Mouse (Mus musculus): ENCODE results near the gene Zfp362. TPM values are rescaled to one million over a fixed set of nuclear protein-coding genes. Genes with fewer than 3 reads are reported as not detected.
A peak's percentile ranks its signal among the peaks of the same experiment; 100 is the strongest.

Gene Zfp362
- total and polyA plus RNA-seq, 2 experiments: 0.83 to 5.7 TPM

DNA sequence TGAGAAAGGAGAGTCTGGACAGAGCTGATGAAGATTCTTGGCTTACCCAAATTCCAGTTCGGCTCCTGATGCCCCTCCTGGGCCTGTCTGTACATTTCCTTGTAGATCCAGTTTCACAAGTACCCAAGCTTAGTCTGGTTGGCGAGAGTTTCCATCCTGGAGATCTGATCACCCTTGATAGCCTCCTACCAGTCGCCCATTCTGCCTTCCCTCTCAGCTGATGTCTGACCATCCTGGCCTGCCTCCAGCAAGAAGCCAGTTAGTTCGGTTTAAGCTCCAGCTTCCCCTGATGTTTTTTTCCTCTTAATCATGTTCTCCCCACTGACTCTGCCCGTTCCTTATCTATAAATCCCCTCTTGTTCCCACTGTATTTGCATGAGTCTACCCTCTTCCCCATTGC, 32.4 kb upstream of the Zfp362 start:
- Histone ChIP-seq H3K79me2 (ENCODE audit: control insufficient read depth, insufficient read depth, low read length) (no peaks in the 10 kb centered on the region), H3K9ac (ENCODE audit: low read depth, low read length) (no peak overlapping the region), H3K36me3 (ENCODE audit: control insufficient read depth, insufficient read depth, low read length) (no peaks in the 10 kb centered on the region), H3K4me1 (ENCODE audit: control insufficient read depth, insufficient read depth, low read length) (peaks cover 4% of the 10 kb centered on the region; the same call in 1 of the 2 replicates), H3K27ac (replicated peaks; ENCODE audit: insufficient read depth, low read depth, low read length) (no peak overlapping the region), H3K27me3 (ENCODE audit: control insufficient read depth, insufficient read depth, low read length) (no peaks in the 10 kb centered on the region), H3K4me3 (ENCODE audit: insufficient read depth, low read depth, low read length) (no peak overlapping the region)
- TF ChIP-seq CTCF (IDR thresholded peaks at IDR 0.05; ENCODE audit: low read depth, low read length) (no peak), POLR2A (IDR thresholded peaks at IDR 0.05; ENCODE audit: extremely low read depth, insufficient read depth, low read length) (no peak)
- DNase-seq (ENCODE audit: extremely low read depth, low read depth, low spot score): no peak
- WGBS: 66% methylated on average over 5 of the region's 5 CpGs

DNA sequence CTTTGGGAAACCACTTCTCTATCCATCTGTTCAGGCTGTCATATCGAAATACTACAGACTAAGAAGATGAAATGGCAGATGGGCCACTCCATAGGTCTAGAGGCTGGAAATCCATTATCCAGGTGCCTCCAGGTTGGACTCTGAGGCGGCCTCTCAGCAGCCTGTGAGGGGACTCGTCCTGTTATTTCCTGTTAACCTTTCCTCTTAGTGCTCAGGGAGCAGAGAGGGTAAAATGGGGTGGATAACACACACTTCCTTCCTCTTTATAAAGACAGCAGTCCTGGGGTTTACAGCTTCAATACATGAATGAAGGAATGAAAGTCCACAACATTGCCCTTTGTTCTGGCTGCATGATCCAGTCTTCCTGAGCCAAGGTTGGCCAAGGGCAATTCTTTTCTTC, 18.3 kb upstream of the Zfp362 start:
- Histone ChIP-seq H3K4me3 (ENCODE audit: insufficient read depth, low read depth, low read length) (no peak overlapping the region), H3K27me3 (ENCODE audit: control insufficient read depth, insufficient read depth, low read length) (no peaks in the 10 kb centered on the region), H3K4me1 (ENCODE audit: control insufficient read depth, insufficient read depth, low read length) (no peaks in the 10 kb centered on the region; the same call in 1 of the 2 replicates), H3K9ac (ENCODE audit: low read depth, low read length) (no peak overlapping the region), H3K27ac (replicated peaks; ENCODE audit: insufficient read depth, low read depth, low read length) (no peak overlapping the region), H3K79me2 (ENCODE audit: control insufficient read depth, insufficient read depth, low read length) (no peaks in the 10 kb centered on the region), H3K36me3 (ENCODE audit: control insufficient read depth, insufficient read depth, low read length) (no peaks in the 10 kb centered on the region)
- WGBS: 67% methylated on average over 3 of the region's 3 CpGs
- no peak for TF ChIP-seq POLR2A (IDR thresholded peaks at IDR 0.05; ENCODE audit: extremely low read depth, insufficient read depth, low read length)
- TF ChIP-seq CTCF (IDR thresholded peaks at IDR 0.05; ENCODE audit: low read depth, low read length): no peak
- no peak for DNase-seq (ENCODE audit: extremely low read depth, low read depth, low spot score)

DNA sequence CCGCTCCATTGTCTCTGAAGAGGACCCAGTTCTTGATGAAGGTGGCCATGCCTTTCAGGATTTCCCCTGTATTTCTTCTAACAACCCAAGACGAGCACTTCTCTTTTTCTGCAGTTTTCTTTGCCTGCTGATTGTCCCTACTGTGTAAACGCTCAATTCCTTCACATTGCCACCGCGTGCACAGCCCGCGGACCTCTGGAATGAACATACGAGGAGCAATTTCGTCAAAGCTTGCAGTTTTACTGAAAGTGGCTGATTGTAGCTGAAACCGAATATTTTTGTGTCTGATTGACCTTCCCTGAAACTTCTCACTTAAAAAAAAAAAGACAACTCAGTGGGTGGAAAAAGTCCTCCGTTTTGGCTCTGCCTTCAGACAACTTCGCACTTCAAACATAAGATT, 14.7 kb upstream of the Zfp362 start:
- Histone ChIP-seq H3K36me3 (ENCODE audit: control insufficient read depth, insufficient read depth, low read length) (no peaks in the 10 kb centered on the region), H3K4me3 (ENCODE audit: insufficient read depth, low read depth, low read length) (no peak overlapping the region), H3K4me1 (ENCODE audit: control insufficient read depth, insufficient read depth, low read length) (no peaks in the 10 kb centered on the region; the same call in 1 of the 2 replicates), H3K9ac (ENCODE audit: low read depth, low read length) (no peak overlapping the region), H3K79me2 (ENCODE audit: control insufficient read depth, insufficient read depth, low read length) (no peaks in the 10 kb centered on the region), H3K27me3 (ENCODE audit: control insufficient read depth, insufficient read depth, low read length) (no peaks in the 10 kb centered on the region), H3K27ac (replicated peaks; ENCODE audit: insufficient read depth, low read depth, low read length) (no peak overlapping the region)
- WGBS: 58% methylated on average over 12 of the region's 12 CpGs
- TF ChIP-seq POLR2A (IDR thresholded peaks at IDR 0.05; ENCODE audit: extremely low read depth, insufficient read depth, low read length): no peak
- no peak for DNase-seq (ENCODE audit: extremely low read depth, low read depth, low spot score)

DNA sequence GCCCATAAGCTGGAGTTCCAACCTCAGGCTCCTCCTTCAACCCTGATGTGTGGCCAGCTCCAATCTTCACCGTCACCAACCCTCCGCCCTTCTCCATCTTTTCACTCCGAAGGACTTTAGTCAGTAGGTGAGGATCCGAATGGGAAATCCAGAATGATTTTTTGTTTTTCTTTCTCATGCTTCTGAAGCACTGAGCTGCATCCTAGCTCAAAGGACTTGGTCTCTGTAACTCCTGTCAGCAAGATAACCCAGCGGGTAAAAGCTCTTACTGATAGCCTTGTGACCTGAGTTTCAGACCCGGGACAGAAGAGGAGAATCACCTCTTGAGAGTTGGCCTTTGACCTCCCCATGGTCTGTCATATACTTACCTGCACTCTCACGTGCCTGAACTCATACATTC, 11.2 kb upstream of the Zfp362 start:
- H3K4me1 ChIP-seq (ENCODE audit: control insufficient read depth, insufficient read depth, low read length): peaks cover under 1% of the 10 kb centered on the region
- no peaks in the 10 kb centered on the region for H3K36me3 ChIP-seq (ENCODE audit: control insufficient read depth, insufficient read depth, low read length)
- H3K9ac ChIP-seq (ENCODE audit: low read depth, low read length): no peak overlapping the region
- no peak for DNase-seq (ENCODE audit: extremely low read depth, low read depth, low spot score)
- no peak overlapping the region for H3K27ac ChIP-seq (replicated peaks; ENCODE audit: insufficient read depth, low read depth, low read length)
- TF ChIP-seq POLR2A (IDR thresholded peaks at IDR 0.05; ENCODE audit: extremely low read depth, insufficient read depth, low read length) (no peak), CTCF (IDR thresholded peaks at IDR 0.05; ENCODE audit: low read depth, low read length) (no peak)
- 60% methylated on average over 7 of the region's 7 CpGs for WGBS
- no peaks in the 10 kb centered on the region for H3K27me3 ChIP-seq (ENCODE audit: control insufficient read depth, insufficient read depth, low read length)
- no peaks in the 10 kb centered on the region for H3K79me2 ChIP-seq (ENCODE audit: control insufficient read depth, insufficient read depth, low read length)
- no peak overlapping the region for H3K4me3 ChIP-seq (ENCODE audit: insufficient read depth, low read depth, low read length)

DNA sequence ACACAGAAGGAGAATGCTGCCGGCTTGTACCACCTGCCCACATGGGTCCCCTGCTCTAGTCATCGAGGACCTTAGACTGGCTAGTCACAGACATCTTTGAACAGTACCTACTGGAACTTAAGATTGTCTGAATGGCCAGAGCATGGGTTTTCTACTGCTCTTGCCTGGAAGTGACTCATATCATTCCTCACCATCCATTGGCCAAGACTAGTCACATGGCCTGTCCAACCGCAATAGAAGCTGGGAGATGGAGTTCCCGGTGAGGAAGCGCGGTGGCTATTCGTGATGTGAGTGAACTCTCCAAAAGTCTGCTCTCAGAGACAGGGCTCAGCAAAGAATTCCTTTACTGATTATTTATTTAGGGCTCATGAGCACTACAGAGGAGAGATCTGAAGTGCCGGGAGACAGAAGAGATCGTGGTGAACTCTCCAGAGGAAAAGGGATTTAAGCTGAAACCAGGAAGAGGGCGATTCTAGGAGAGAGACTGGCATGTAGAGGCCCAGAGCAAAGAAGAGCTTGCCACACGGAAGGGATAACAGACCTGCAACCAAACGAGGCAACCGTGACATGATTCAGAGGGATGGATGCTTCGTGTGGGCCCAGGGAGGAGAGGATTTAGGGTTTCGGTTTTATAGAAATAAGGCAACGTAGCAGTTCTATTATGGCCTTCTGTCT, 5.7 kb upstream of the Zfp362 start:
- WGBS: 13% methylated on average over 16 of the region's 16 CpGs
- Histone ChIP-seq H3K79me2 (ENCODE audit: control insufficient read depth, insufficient read depth, low read length) (no peaks in the 10 kb centered on the region), H3K4me1 (ENCODE audit: control insufficient read depth, insufficient read depth, low read length) (peaks cover 8% of the 10 kb centered on the region), H3K27ac (replicated peaks; ENCODE audit: insufficient read depth, low read depth, low read length) (peak overlapping the region; percentile 10; the same call in 1 of the 2 replicates), H3K9ac (ENCODE audit: low read depth, low read length) (peak overlapping the region; percentile 50), H3K27me3 (ENCODE audit: control insufficient read depth, insufficient read depth, low read length) (no peaks in the 10 kb centered on the region), H3K4me3 (ENCODE audit: insufficient read depth, low read depth, low read length) (peak overlapping the region; percentile 53), H3K36me3 (ENCODE audit: control insufficient read depth, insufficient read depth, low read length) (no peaks in the 10 kb centered on the region)
- TF ChIP-seq POLR2A (IDR thresholded peaks at IDR 0.05; ENCODE audit: extremely low read depth, insufficient read depth, low read length) (no peak), CTCF (IDR thresholded peaks at IDR 0.05; ENCODE audit: low read depth, low read length) (no peak)
- peak; percentile 92 for DNase-seq (ENCODE audit: extremely low read depth, low read depth, low spot score)

DNA sequence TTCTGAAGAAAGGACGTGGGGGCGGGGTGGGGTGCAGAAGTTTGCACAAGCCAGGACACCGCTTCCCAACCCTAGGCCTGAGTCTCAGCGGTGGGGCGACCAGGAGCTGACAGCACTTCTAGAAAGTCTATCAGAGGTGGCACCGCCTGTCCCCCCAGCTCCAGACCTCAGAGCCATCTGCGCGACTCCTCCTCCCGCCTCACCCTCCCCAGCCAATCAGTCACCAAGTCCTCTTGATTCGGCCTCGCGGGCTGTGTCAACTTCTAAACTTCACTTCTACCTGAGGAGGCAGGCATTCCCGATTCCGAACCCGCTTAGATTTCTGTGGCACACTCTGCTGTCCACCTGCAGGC, 958 bp upstream of the Zfp362 start:
- 0 out of 2 replicates have a peak, but pooled peaks cover 19% of the 10 kb centered on the region for H3K79me2 ChIP-seq (ENCODE audit: control insufficient read depth, insufficient read depth, low read length)
- peak; percentile 87 for DNase-seq (ENCODE audit: extremely low read depth, low read depth, low spot score)
- H3K27ac ChIP-seq (replicated peaks; ENCODE audit: insufficient read depth, low read depth, low read length): peak overlapping the region; percentile 43; the same call in 1 of the 2 replicates
- peak overlapping the region; percentile 72 for H3K4me3 ChIP-seq (ENCODE audit: insufficient read depth, low read depth, low read length)
- no peaks in the 10 kb centered on the region for H3K27me3 ChIP-seq (ENCODE audit: control insufficient read depth, insufficient read depth, low read length)
- peak overlapping the region; percentile 94 for H3K9ac ChIP-seq (ENCODE audit: low read depth, low read length)
- H3K4me1 ChIP-seq (ENCODE audit: control insufficient read depth, insufficient read depth, low read length): peaks cover 13% of the 10 kb centered on the region
- TF ChIP-seq CTCF (IDR thresholded peaks at IDR 0.05; ENCODE audit: low read depth, low read length): no peak
- peak; percentile 88 for TF ChIP-seq POLR2A (IDR thresholded peaks at IDR 0.05; ENCODE audit: extremely low read depth, insufficient read depth, low read length)
- WGBS: under 1% methylated on average over 15 of the region's 15 CpGs
- H3K36me3 ChIP-seq (ENCODE audit: control insufficient read depth, insufficient read depth, low read length): no peaks in the 10 kb centered on the region
